In genomic region chr11:3910513-3911310, GRCm38 (mm10) we compare ENCODE assay signal across 8 mouse cellular contexts. TPM values are rescaled to one million over a fixed set of nuclear protein-coding genes. Genes with fewer than 3 reads are reported as not detected.
A peak's percentile ranks its signal among the peaks of the same experiment; 100 is the strongest.
DNase-seq lines count a peak whose midpoint lies in the region; ATAC-seq and TF ChIP-seq lines count a peak whose summit lies in the region.

No protein-coding gene starts in this region.

- peaks cover 13% of the 10 kb centered on the region; the same call in 1 of the 2 replicates for H3K27me3 ChIP-seq in intestine, postnatal 0 days (replicated peaks; ENCODE audit: control insufficient read depth, insufficient read depth, low read length)
- peaks cover 10% of the 10 kb centered on the region for H3K27me3 ChIP-seq in intestine, embryonic 15.5 days (replicated peaks)
- H3K27me3 ChIP-seq in forebrain, postnatal 0 days (ENCODE audit: insufficient read depth, low read length), result no peaks in the 10 kb centered on the region
- peaks cover 45% of the 10 kb centered on the region for H3K27me3 ChIP-seq in liver, embryonic 12.5 days (replicated peaks)

- no peak overlapping the region for H3K27ac ChIP-seq in intestine, postnatal 0 days (ENCODE audit: low read depth, low read length)
- H3K27ac ChIP-seq in intestine, embryonic 15.5 days, result no peak overlapping the region
- no peak overlapping the region for H3K27ac ChIP-seq in forebrain, postnatal 0 days (ENCODE audit: low read depth, low read length)
- no peak overlapping the region for H3K27ac ChIP-seq in liver, embryonic 12.5 days

- no peaks in the 10 kb centered on the region for H3K9me3 ChIP-seq in intestine, postnatal 0 days (ENCODE audit: control insufficient read depth)
- no peaks in the 10 kb centered on the region for H3K9me3 ChIP-seq in intestine, embryonic 15.5 days
- no peaks in the 10 kb centered on the region for H3K9me3 ChIP-seq in forebrain, postnatal 0 days (ENCODE audit: low read length)
- no peaks in the 10 kb centered on the region for H3K9me3 ChIP-seq in liver, embryonic 12.5 days (replicated peaks)

- no peak for ATAC-seq in intestine, postnatal 0 days
- ATAC-seq in intestine, embryonic 15.5 days, result no peak
- ATAC-seq in forebrain, postnatal 0 days, result no peak
- no peak for ATAC-seq in liver, embryonic 12.5 days

- 77% methylated on average over 5 of the region's 5 CpGs for WGBS in intestine, postnatal 0 days
- WGBS in intestine, embryonic 15.5 days, result 76% methylated on average over 5 of the region's 5 CpGs
- 56% methylated on average over 5 of the region's 5 CpGs for WGBS in forebrain, postnatal 0 days
- 43% methylated on average over 5 of the region's 5 CpGs for WGBS in liver, embryonic 12.5 days (ENCODE audit: insufficient replicate concordance)

- peak; percentile 19; the same call in 1 of the 2 replicates for TF ChIP-seq CTCF in intestine, postnatal 0 days (IDR thresholded peaks at IDR 0.05; ENCODE audit: low read depth)
- TF ChIP-seq CTCF in forebrain, postnatal 0 days (IDR thresholded peaks at IDR 0.05; ENCODE audit: low read depth), result 0 out of 2 replicates have a peak, but pooled peaks have one; percentile 5

- no peak overlapping the region; the same call in 1 of the 2 replicates for H3K4me2 ChIP-seq in intestine, postnatal 0 days (replicated peaks; ENCODE audit: low read depth)
- no peak overlapping the region; the same call in 1 of the 2 replicates for H3K4me2 ChIP-seq in intestine, embryonic 15.5 days (replicated peaks)
- peak overlapping the region; percentile 92 for H3K4me2 ChIP-seq in forebrain, postnatal 0 days (ENCODE audit: low read depth)
- no peak overlapping the region for H3K4me2 ChIP-seq in liver, embryonic 12.5 days

- H3K9ac ChIP-seq in intestine, postnatal 0 days (ENCODE audit: low read depth, low read length), result no peak overlapping the region
- H3K9ac ChIP-seq in intestine, embryonic 15.5 days, result no peak overlapping the region
- peak overlapping the region; percentile 39 for H3K9ac ChIP-seq in forebrain, postnatal 0 days
- no peak overlapping the region for H3K9ac ChIP-seq in liver, embryonic 12.5 days

- no peak overlapping the region for H3K4me3 ChIP-seq in intestine, postnatal 0 days (ENCODE audit: low read depth, low read length)
- H3K4me3 ChIP-seq in intestine, embryonic 15.5 days (replicated peaks), result no peak overlapping the region
- peak overlapping the region; percentile 21 for H3K4me3 ChIP-seq in forebrain, postnatal 0 days (ENCODE audit: low read depth, low read length)
- no peak overlapping the region for H3K4me3 ChIP-seq in liver, embryonic 12.5 days

- no peaks in the 10 kb centered on the region for H3K36me3 ChIP-seq in intestine, postnatal 0 days (ENCODE audit: control insufficient read depth, insufficient read depth)
- no peaks in the 10 kb centered on the region for H3K36me3 ChIP-seq in intestine, embryonic 15.5 days
- H3K36me3 ChIP-seq in forebrain, postnatal 0 days (ENCODE audit: insufficient read depth), result peaks cover 20% of the 10 kb centered on the region
- H3K36me3 ChIP-seq in liver, embryonic 12.5 days, result no peaks in the 10 kb centered on the region

- DNase-seq in MN1 (ENCODE audit: low spot score), result peak; percentile 26
- no peak for DNase-seq in forebrain, postnatal 0 days
- peak; percentile 51 for DNase-seq in lung, postnatal 36 days
- no peak for DNase-seq in thymus, postnatal 4 days
- no peak for DNase-seq in layer of hippocampus, adult 9-11 months

- H3K4me1 ChIP-seq in intestine, postnatal 0 days (replicated peaks; ENCODE audit: control insufficient read depth, insufficient read depth, low read length), result peaks cover 15% of the 10 kb centered on the region; the same call in 1 of the 2 replicates
- peaks cover 23% of the 10 kb centered on the region for H3K4me1 ChIP-seq in intestine, embryonic 15.5 days (replicated peaks)
- peaks cover 23% of the 10 kb centered on the region for H3K4me1 ChIP-seq in forebrain, postnatal 0 days (ENCODE audit: insufficient read depth)
- H3K4me1 ChIP-seq in liver, embryonic 12.5 days, result peaks cover 22% of the 10 kb centered on the region

RNA-seq across cellular contexts. Expression of gene Slc35e4, which starts 3.8 kb away (rescaled TPM):
- polyA plus RNA-seq in intestine, postnatal 0 days (2015; fragmentation: Nextera tagmentation; extraction: Ambion mirVana), result 2.1 and 2.2 TPM in 2 replicates
- 3.2 and 3.4 TPM in 2 replicates for polyA plus RNA-seq in intestine, embryonic 15.5 days (2015; fragmentation: Nextera tagmentation; extraction: Ambion mirVana)
- total RNA-seq in forebrain, postnatal 0 days (2014; rRNA removed), result 39.1 and 43.7 TPM in 2 replicates
- polyA plus RNA-seq in forebrain, postnatal 0 days (2015; fragmentation: Nextera tagmentation; extraction: Ambion mirVana), result 26.5 and 27.0 TPM in 2 replicates
- polyA plus RNA-seq in liver, embryonic 12.5 days (2016; fragmentation: Nextera tagmentation; extraction: Ambion mirVana), result 0.86 and 1.2 TPM in 2 replicates

RNA-seq across cellular contexts. Expression of gene Dusp18, which starts 15.7 kb away (rescaled TPM):
- polyA plus RNA-seq in intestine, postnatal 0 days (2015; fragmentation: Nextera tagmentation; extraction: Ambion mirVana), result 2.4 and 2.5 TPM in 2 replicates
- polyA plus RNA-seq in intestine, embryonic 15.5 days (2015; fragmentation: Nextera tagmentation; extraction: Ambion mirVana), result 6.4 and 7.0 TPM in 2 replicates
- 19.5 and 25.3 TPM in 2 replicates for total RNA-seq in forebrain, postnatal 0 days (2014; rRNA removed)
- polyA plus RNA-seq in forebrain, postnatal 0 days (2015; fragmentation: Nextera tagmentation; extraction: Ambion mirVana), result 20.0 and 33.6 TPM in 2 replicates
- polyA plus RNA-seq in liver, embryonic 12.5 days (2016; fragmentation: Nextera tagmentation; extraction: Ambion mirVana), result 0.80 and 0.95 TPM in 2 replicates

RNA-seq across cellular contexts. Expression of gene 4921536K21Rik, which starts 15.8 kb away (rescaled TPM):
- polyA plus RNA-seq in intestine, postnatal 0 days (2015; fragmentation: Nextera tagmentation; extraction: Ambion mirVana), result 0.09 and 0.20 TPM in 2 replicates
- polyA plus RNA-seq in intestine, embryonic 15.5 days (2015; fragmentation: Nextera tagmentation; extraction: Ambion mirVana), result 0.27 and 0.29 TPM in 2 replicates
- 0.19 and 0.31 TPM in 2 replicates for total RNA-seq in forebrain, postnatal 0 days (2014; rRNA removed)
- polyA plus RNA-seq in forebrain, postnatal 0 days (2015; fragmentation: Nextera tagmentation; extraction: Ambion mirVana), result 0.33 and 0.56 TPM in 2 replicates
- 0.05 TPM in 1 of 2 replicates, not detected in the other for polyA plus RNA-seq in liver, embryonic 12.5 days (2016; fragmentation: Nextera tagmentation; extraction: Ambion mirVana)

RNA-seq across cellular contexts. Expression of gene Tcn2, which starts 21.2 kb away (rescaled TPM):
- polyA plus RNA-seq in intestine, postnatal 0 days (2015; fragmentation: Nextera tagmentation; extraction: Ambion mirVana), result 283 and 305 TPM in 2 replicates
- polyA plus RNA-seq in intestine, embryonic 15.5 days (2015; fragmentation: Nextera tagmentation; extraction: Ambion mirVana), result 57.5 and 63.7 TPM in 2 replicates
- 20.3 and 20.9 TPM in 2 replicates for total RNA-seq in forebrain, postnatal 0 days (2014; rRNA removed)
- polyA plus RNA-seq in forebrain, postnatal 0 days (2015; fragmentation: Nextera tagmentation; extraction: Ambion mirVana), result 23.2 and 24.1 TPM in 2 replicates
- polyA plus RNA-seq in liver, embryonic 12.5 days (2016; fragmentation: Nextera tagmentation; extraction: Ambion mirVana), result 14.0 and 14.5 TPM in 2 replicates

RNA-seq across cellular contexts. Expression of gene Osbp2, which starts 47.0 kb away (rescaled TPM):
- polyA plus RNA-seq in intestine, postnatal 0 days (2015; fragmentation: Nextera tagmentation; extraction: Ambion mirVana), result 1.9 TPM in 2 replicates
- polyA plus RNA-seq in intestine, embryonic 15.5 days (2015; fragmentation: Nextera tagmentation; extraction: Ambion mirVana), result 0.50 and 1.1 TPM in 2 replicates
- 48.1 and 63.2 TPM in 2 replicates for total RNA-seq in forebrain, postnatal 0 days (2014; rRNA removed)
- 21.3 and 30.8 TPM in 2 replicates for polyA plus RNA-seq in forebrain, postnatal 0 days (2015; fragmentation: Nextera tagmentation; extraction: Ambion mirVana)
- polyA plus RNA-seq in liver, embryonic 12.5 days (2016; fragmentation: Nextera tagmentation; extraction: Ambion mirVana), result 0.15 and 0.20 TPM in 2 replicates

Comparison
In these comparisons a context has a peak if more than half of its experiments do, and no peak if none do; other contexts are left out.
1. DNase-seq: peak in MN1 (single experiment) and lung, postnatal 36 days (single experiment); none in forebrain, postnatal 0 days (single experiment), thymus, postnatal 4 days (single experiment) and layer of hippocampus, adult 9-11 months (single experiment).